Mouse (Mus musculus) stomach, postnatal 0 days (tissue): ENCODE data around the gene Zrsr2. TPM values are rescaled to one million over a fixed set of nuclear protein-coding genes. Genes with fewer than 3 reads are reported as not detected.

Experiments used
- ATAC-seq: fragments of 200-750 bp; cut with Nextera tagmentation; 2 replicates; pipeline ENCODE4 v1.8.0; 2017; ENCODE audit not compliant: low FRiP score, low TSS enrichment
- DNase-seq: peaks from one replicate; pipeline ENCODE4 v3.0.0-alpha.2; 2016; ENCODE audit warnings: low spot score
- H3K27ac ChIP-seq: fragments of 300-500 bp; sonication (generic); replicated peaks from 2 replicates; pipeline ENCODE4 v1.5.1; 2014; ENCODE audit warnings: mild to moderate bottlenecking, control low read depth
- H3K27me3 ChIP-seq: fragments of 300-500 bp; sonication (generic); 2 replicates; pipeline ENCODE4 v1.6.1; 2014; ENCODE audit warnings: low read length; ENCODE audit not compliant: control insufficient read depth, insufficient read depth
- H3K36me3 ChIP-seq: fragments of 300-500 bp; sonication (generic); 2 replicates; pipeline ENCODE4 v1.6.1; 2014; ENCODE audit warnings: low read length, mixed read lengths; ENCODE audit not compliant: control insufficient read depth, insufficient read depth
- H3K4me1 ChIP-seq: fragments of 300-500 bp; sonication (generic); replicated peaks from 2 replicates; pipeline ENCODE4 v1.6.1; 2014; ENCODE audit warnings: antibody characterized with exemption; ENCODE audit not compliant: control insufficient read depth, insufficient read depth
- H3K4me2 ChIP-seq: fragments of 300-500 bp; sonication (generic); replicated peaks from 2 replicates; pipeline ENCODE4 v1.6.1; 2014; ENCODE audit warnings: low read depth, mild to moderate bottlenecking, control low read depth, moderate library complexity
- H3K4me3 ChIP-seq: fragments of 300-500 bp; sonication (generic); 2 replicates; pipeline ENCODE4 v1.5.1; 2014; ENCODE audit warnings: low read depth, low read length, control low read depth
- H3K9ac ChIP-seq: fragments of 300-500 bp; sonication (generic); 2 replicates; pipeline ENCODE4 v1.6.1; 2014; ENCODE audit warnings: mild to moderate bottlenecking, low read length, control low read depth, mixed read lengths
- H3K9me3 ChIP-seq: fragments of 300-500 bp; sonication (generic); 2 replicates; pipeline ENCODE4 v1.6.1; 2016; ENCODE audit warnings: low read length; ENCODE audit not compliant: control insufficient read depth
- CTCF ChIP-seq: IDR thresholded peaks from 2 replicates; pipeline ENCODE4 v1.5.1; 2016; ENCODE audit warnings: antibody characterized with exemption, low read depth, mild to moderate bottlenecking, moderate library complexity
- EP300 ChIP-seq: optimal IDR thresholded peaks from 2 replicates; pipeline ENCODE3; 2016; ENCODE audit warnings: antibody characterized with exemption
- WGBS: fragments of 180-500 bp; shearing (Covaris S2); extraction: QIAGEN DNeasy Blood & Tissue Kit; methylation state at CpG from one replicate; pipeline ENCODE4 v1.1.7; 2014; 5-methylcytosine and 5-hydroxymethylcytosine counted together
- polyA plus RNA-seq: library from polyadenylated mRNA; unstranded; fragments of >200 nt; fragmentation: Nextera tagmentation; extraction: Ambion mirVana; gene quantifications from 2 replicates; pipeline ENCODE4 v1.2.1, GENCODE M21; 2015

Zrsr2 gene
- polyA plus RNA-seq, 1 experiment from 2014 or later, result 40.3 TPM

- no peaks in the 10 kb centered on the region for H3K4me1 ChIP-seq
- H3K36me3 ChIP-seq, result no peaks in the 10 kb centered on the region
Measured at GRCm38 (mm10) chrX:163938587-163938986, 19.9 kb downstream of the Zrsr2 start.

GRCm38 (mm10) chrX:163934731-163935130 lies 23.7 kb downstream of the Zrsr2 start:
- Histone ChIP-seq H3K9ac (no peak overlapping the region), H3K4me2 (no peak overlapping the region), H3K4me1 (no peaks in the 10 kb centered on the region), H3K27ac (no peak overlapping the region), H3K9me3 (no peaks in the 10 kb centered on the region), H3K27me3 (no peaks in the 10 kb centered on the region), H3K4me3 (no peak overlapping the region), H3K36me3 (no peaks in the 10 kb centered on the region)
- 82% methylated on average over 8 of the region's 8 CpGs for WGBS
- DNase-seq (no peak), ATAC-seq (no peak)
- TF ChIP-seq EP300, result no peak
- no peak for TF ChIP-seq CTCF

More at GRCm38 (mm10) chrX:163938587-163938986, 19.9 kb downstream of the Zrsr2 start:
- TF ChIP-seq CTCF (no peak), EP300 (no peak)
- 88% methylated on average over 6 of the region's 6 CpGs for WGBS
- Histone ChIP-seq H3K9ac (no peak overlapping the region), H3K27me3 (no peaks in the 10 kb centered on the region), H3K4me3 (no peak overlapping the region), H3K9me3 (no peaks in the 10 kb centered on the region), H3K27ac (no peak overlapping the region), H3K4me2 (no peak overlapping the region)
- DNase-seq, result no peak
- ATAC-seq, result no peak

- ATAC-seq (no peak), DNase-seq (no peak)
- Histone ChIP-seq H3K4me2 (no peak overlapping the region), H3K4me3 (no peak overlapping the region), H3K4me1 (no peaks in the 10 kb centered on the region), H3K27me3 (no peaks in the 10 kb centered on the region), H3K9ac (no peak overlapping the region), H3K36me3 (no peaks in the 10 kb centered on the region), H3K9me3 (no peaks in the 10 kb centered on the region), H3K27ac (no peak overlapping the region)
- TF ChIP-seq EP300 (no peak), CTCF (no peak)
Measured at GRCm38 (mm10) chrX:163929550-163929949, 28.9 kb downstream of the Zrsr2 start.

GRCm38 (mm10) chrX:163912791-163913190 lies 45.7 kb downstream of the Zrsr2 start:
- no peaks in the 10 kb centered on the region for H3K27me3 ChIP-seq
- no peak overlapping the region for H3K9ac ChIP-seq
- H3K4me1 ChIP-seq, result no peaks in the 10 kb centered on the region
- H3K9me3 ChIP-seq, result no peaks in the 10 kb centered on the region
- DNase-seq, result peak; percentile 13
- H3K4me3 ChIP-seq, result no peak overlapping the region
- TF ChIP-seq CTCF, result peak; percentile 68
- no peak for TF ChIP-seq EP300
- H3K4me2 ChIP-seq, result no peak overlapping the region
- H3K36me3 ChIP-seq, result no peaks in the 10 kb centered on the region
- ATAC-seq, result no peak
- H3K27ac ChIP-seq, result no peak overlapping the region

- WGBS, result 26% methylated on average over 14 of the region's 34 CpGs
- Histone ChIP-seq H3K9ac (peak overlapping the region; percentile 57), H3K9me3 (no peaks in the 10 kb centered on the region), H3K4me2 (peak overlapping the region; percentile 51), H3K4me1 (no peaks in the 10 kb centered on the region), H3K27me3 (no peaks in the 10 kb centered on the region), H3K27ac (peak overlapping the region; percentile 63; the same call in 1 of the 2 replicates), H3K4me3 (peak overlapping the region; percentile 58), H3K36me3 (no peaks in the 10 kb centered on the region)
- ATAC-seq (no peak), DNase-seq (no peak)
- TF ChIP-seq CTCF, result peak; percentile 29; the same call in 1 of the 2 replicates
- TF ChIP-seq EP300, result no peak
Measured at GRCm38 (mm10) chrX:163909381-163909780, 49.1 kb downstream of the Zrsr2 start.

- no peaks in the 10 kb centered on the region for H3K36me3 ChIP-seq
- no peaks in the 10 kb centered on the region for H3K4me1 ChIP-seq
- no peaks in the 10 kb centered on the region for H3K27me3 ChIP-seq
- peak within 1 kb of the TSS; percentile 75 for H3K27ac ChIP-seq
- TF ChIP-seq EP300 (no peak), CTCF (peak; percentile 61)
- H3K9ac ChIP-seq, result peak within 1 kb of the TSS; percentile 57
- 17% methylated on average over 63 of the region's 80 CpGs for WGBS
- H3K9me3 ChIP-seq, result no peaks in the 10 kb centered on the region
- peak; percentile 100 for ATAC-seq
- H3K4me2 ChIP-seq, result peak within 1 kb of the TSS; percentile 51
- H3K4me3 ChIP-seq, result peak within 1 kb of the TSS; percentile 58
- DNase-seq, result peak; percentile 94
Measured at GRCm38 (mm10) chrX:163908337-163909250, 49.9 kb downstream of the Zrsr2 start, which contains the start of gene Ap1s2. Gene Ap1s2, plus strand, starts transcription at chrX:163909017.
